Mouse (Mus musculus) liver, adult (tissue): ENCODE measurements around the gene Htra3.

Experiments used
- GATA4 ChIP-seq: IDR thresholded peaks from 2 replicates; pipeline ENCODE4 v1.6.1; 2014; ENCODE audit warnings: mild to moderate bottlenecking, low read length; ENCODE audit not compliant: insufficient replicate concordance

The Htra3 gene

DNA sequence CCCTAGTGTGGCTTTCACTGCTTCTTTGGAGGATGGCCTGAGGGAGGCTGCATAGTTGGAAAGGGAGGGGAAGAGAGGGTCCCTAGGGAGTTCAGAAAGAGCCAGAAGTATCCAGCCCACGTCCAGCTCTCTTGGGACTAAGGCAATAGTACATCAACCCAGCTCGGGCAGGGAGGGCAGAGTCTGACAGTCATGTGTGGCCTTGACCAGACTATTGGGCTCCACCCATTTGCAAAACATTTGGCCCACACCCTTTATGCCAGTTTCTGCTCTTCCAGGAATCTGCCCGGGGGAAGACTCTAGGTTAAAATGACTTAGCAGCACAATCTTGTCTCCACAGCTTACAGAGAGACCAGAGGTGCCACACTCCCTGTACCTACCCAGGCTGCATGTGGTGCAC is 30.9 kb upstream of the Htra3 start:
- no peak for TF ChIP-seq GATA4

DNA sequence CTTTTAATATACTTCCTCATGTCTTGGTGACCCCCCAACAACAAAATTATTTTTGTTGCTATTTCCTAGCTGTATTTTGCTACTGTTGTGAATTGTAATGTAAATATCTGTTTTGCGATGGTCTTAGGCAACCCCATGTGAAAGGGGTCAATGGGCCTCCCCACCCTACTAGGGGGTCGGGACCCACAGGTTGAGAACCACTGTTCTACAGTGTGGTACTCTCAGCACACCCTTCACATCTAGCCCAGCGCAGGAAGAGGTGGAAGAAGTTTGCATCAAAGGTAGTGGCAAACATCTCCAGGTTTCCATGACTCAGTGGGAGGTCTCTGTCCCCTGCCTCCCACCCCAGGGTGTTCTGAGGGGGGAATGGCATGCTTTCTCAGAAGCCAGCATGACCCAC is 25.8 kb upstream of the Htra3 start:
- TF ChIP-seq GATA4 = no peak

DNA sequence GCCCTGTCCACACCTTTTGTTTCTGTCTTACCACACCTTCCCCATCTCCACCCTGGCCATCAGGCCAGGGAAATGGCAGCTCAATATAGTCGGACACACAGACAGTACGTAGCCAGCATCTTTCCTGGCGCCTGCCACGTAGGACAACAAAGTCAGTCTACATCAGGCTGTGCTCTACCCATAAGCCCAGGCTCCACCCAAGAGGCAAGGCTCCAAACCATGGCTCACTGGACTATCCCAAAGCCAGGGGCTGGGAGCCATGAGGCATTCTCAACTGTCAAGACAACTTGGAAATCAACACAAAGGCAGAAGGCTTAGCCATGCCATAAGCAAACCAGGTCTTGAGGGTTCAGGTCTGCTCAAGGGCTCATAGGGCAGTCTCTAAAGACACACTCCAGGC is 24.2 kb upstream of the Htra3 start:
- TF ChIP-seq GATA4 = no peak

DNA sequence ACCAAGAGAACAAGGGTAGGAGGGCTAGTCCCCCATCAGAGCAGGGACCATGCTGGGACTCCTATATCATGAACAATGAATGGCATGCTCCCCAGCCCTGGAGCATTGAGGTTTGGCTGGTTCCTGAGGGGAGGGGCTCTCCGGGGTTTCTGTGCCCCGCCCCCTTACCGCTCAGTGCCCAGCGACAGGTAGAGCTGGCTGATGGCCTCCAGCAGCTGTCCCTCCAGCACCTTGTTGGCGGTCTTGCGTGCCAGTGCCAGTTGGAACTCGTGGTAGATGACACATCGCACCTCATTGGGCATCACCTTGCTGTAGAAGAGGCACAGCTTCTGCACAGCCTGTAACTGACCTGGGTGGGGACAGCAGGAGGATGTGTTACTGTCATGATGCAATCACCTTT is 23.6 kb upstream of the Htra3 start:
- TF ChIP-seq GATA4 = no peak

DNA sequence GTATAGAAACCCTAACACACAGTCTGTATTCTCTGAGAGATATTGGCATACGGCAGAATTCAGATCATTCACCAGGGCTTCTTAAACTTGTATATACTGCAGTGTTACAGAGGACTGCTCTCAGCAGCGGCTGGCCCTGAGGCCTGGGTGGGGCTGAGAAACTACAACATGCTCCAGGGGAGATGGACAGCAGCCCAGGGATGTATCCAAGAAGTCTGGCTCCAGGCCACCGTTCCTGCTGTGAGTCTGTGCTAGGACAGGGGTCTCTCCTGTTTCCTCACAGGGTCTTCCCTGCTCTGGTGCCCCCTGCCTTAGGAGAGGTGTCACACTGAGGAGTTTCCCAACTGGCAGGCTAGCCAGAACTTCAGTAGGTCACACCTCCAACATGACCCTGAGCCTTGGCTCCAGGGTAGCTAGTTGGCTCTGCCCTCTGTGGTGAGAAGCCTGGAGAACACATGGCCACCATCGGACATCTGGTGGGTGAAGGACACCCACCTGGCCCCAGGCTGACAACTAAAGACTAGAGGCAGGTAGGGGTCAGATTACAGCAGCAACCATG is 23.1 kb upstream of the Htra3 start:
- no peak for TF ChIP-seq GATA4

DNA sequence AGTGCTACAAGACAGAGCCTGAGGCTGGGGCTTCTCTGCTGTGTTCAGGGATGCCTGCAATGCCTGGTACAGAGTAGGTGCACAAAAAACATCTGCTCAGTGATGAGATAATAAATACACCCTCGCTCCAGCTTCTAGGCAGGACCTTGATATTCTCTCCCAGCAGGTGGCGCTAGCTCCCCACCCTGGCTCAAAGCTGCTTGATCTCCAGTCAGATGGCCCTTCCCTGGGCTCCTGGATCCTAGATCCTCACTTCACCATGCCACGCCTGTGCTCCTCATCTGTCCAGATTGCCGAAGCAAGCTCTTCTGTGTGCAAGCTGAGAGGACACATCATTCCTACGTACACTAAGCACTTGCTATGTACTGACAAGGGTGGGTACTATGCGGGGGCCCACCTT is 21.5 kb upstream of the Htra3 start:
- TF ChIP-seq GATA4 = no peak

DNA sequence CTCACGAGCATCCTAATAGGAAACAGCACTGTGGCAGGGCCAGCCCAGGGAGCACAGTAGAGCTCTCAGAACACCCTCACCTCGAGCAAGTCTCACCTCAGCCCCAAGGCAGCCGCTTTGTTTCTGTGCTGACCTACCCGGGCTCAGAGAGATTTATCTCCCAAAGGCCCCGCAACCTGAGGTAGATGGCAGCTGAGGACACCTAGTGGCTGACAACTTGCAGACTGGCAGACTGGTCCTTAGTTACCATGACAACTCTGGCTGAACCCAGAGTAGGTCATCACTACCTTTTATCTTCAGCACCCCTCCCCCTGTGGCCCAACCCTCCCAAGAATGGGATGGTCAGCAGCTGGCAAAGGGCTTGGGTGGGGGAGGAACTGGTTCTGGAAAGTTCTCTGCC is 16.2 kb upstream of the Htra3 start:
- TF ChIP-seq GATA4 = no peak

DNA sequence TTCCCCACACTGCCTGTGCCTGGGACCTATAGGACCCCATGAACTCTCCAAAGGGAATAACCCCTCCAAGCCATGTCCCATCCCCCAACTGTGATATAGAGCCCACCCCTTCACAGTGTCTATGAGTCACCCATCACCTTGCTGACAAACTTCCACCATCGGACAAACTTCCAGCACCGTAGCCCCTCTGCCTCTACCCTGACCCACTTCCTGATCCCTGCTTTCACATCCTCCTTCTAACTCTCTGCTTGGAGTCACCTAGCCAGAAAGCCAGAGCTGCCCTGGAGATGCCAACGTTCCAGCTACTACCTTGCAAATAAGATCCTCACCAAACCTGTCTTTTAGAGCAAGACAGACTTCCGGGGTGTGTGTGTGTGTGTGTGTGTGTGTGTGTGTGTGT is 14.1 kb upstream of the Htra3 start:
- no peak for TF ChIP-seq GATA4

DNA sequence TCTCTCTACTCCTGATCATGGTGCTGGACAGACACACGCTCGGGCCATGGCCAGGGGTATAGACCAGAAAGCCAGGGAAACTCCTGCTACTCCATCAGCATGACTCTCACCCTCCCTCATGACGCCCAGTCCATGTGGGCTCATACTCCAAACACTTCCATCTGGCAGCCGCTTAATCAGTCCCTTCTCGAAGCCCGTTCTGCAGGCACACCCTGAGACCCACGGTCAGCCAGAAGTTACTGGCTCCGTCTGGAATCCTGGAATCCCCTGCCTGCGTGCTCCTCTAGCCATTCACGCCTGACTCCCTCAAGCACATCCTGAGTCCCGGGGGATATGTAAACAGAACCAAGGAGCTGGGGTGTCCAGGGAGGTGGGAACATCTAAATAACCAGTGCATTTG is 11.7 kb upstream of the Htra3 start:
- TF ChIP-seq GATA4 = no peak

DNA sequence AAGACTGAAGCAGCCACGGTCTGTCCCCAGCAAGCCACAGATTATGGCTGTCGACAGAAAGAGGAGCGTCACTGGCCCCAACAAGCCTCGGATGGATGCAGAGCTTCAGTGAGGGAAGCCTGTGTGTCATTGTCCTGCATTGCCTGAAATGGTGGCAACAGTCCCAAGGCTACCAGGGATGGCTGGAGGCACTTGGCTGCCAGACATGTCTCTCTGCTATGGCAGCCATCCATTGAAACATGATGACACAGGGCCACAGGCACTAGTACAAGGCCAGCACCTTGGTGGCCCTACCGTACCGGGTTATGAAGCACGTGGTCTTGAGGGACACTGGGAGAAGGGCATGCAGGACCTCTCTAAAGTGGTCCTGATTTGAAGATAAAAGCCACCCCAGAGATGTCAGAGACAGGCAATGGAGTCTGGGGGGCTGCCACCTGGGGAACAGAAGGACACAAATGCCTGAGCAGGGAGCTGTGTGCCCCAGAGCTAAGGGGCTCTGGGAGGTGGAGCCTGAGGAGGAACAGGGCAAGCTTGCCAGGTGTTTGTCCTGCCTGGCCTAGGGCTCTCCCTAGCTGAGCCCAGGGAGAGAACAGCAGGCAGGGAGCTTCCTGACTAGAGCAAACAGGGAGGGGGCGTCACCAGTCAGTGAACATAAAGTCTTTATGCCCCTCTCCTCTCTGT is 11.0 kb upstream of the Htra3 start:
- TF ChIP-seq GATA4 = no peak

DNA sequence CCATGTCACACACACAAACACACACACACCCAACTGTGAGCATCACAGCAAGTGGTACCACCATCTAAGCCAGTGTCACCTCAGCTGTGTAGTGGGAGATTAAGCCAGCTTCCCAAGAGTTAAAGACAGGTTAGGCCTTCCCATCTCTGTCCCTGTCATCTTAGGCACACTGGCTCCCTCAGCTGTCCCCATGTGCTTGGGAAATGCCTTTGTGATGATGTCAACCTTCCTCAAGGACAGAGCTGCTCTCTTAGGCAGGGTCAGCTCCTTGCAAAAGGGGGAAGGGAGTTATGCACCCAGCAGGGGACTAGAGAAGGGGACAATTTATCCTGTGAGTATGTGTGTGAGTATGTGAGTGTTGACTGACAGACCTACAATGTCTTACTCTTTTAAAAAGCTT is 9.8 kb upstream of the Htra3 start:
- no peak for TF ChIP-seq GATA4

DNA sequence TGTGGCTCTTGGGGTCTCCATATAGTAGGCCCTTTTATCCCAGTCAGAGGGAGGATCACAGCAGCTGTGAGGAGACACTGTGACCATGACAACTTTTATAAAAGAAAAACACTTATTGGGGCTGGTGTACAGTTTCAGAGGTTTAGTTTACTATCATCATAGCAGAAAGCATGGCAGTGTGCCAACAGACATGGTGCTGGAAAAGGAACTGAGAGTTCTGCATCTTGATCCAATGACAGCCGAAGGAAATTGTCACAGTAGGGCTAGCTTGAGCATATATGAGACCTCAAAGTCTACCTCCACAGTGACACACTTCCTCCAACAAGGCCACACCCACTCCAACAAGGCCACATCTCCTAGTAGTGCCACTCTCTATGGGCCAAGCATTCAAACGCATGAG is 9.3 kb upstream of the Htra3 start:
- no peak for TF ChIP-seq GATA4

DNA sequence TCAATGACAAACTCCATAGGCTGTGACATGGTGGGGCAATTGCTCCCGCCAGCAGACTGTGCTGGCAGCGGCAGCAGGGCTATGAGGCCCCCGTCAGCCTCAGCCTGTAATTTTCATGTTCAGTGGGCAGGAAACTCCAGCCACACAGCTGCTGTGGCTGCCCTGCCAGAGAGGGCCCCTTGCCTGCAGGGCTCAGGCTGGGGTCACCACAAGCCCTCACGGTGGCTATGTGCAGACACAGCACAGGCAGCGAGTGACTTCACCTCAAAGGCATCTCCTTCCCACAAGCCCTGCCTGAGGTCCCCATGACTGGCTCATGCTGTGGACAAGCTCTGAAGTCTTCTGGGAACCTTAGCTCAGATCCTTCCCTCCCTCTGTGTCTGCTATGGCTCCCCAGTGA is 7.5 kb upstream of the Htra3 start:
- TF ChIP-seq GATA4 = no peak

DNA sequence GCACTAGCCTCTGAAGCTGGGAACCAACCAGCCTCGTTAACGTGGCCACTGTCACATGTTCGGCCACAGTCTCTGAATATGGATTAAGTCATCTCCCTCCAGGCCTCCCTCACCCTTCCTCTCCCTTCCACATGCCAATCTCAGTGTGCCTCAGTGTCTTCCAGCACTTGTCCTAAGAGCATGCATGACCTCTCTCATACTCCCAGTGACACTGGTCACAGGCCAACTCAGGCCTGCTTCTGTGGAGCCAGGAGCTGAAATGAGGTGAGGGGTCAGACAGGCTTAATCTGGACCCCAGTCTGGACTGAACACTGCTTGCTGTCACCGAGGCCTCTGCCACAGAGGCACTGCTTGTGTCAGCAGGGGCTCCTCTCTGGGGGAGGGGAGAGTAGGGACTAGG is 6.8 kb upstream of the Htra3 start:
- TF ChIP-seq GATA4 = no peak

DNA sequence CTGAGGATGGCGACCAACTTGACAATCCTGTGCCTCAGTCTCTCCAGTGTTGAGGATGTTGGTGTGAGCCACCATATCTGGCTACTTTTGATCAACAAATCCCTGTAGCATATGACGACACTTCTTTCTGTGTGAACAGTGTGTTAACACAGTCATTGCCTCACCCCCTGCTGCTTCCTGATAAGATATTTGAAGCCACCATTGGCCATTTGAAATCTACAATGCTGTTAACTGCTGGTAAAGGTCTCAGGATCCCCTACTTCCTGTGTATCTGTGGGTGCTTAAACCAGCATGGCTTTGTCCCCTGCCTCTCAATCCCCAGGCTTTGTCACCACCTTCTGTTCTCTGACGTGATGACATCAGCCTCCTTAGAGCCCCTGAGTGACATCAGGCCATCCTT is 5.5 kb upstream of the Htra3 start:
- TF ChIP-seq GATA4 = no peak

DNA sequence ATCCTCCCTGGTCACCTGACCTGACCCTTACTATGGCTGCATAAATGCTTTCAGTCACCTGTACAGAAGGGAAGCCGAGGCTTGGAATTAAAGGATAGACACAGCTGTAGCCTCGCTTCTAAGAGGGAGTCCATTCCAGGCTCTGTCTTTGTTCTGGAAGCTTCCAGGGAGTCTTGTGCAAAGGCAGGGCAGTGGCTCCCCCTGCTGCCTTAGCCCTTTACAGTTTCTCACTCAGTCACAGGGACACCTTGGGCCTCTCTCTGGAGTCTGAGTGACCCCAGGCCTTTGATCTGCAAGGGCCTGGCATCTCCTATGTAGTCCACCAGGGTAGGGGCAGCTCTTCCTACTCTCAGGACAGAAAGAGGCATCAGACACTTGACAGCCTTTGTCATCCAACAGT is 1.4 kb upstream of the Htra3 start:
- TF ChIP-seq GATA4 = no peak

DNA sequence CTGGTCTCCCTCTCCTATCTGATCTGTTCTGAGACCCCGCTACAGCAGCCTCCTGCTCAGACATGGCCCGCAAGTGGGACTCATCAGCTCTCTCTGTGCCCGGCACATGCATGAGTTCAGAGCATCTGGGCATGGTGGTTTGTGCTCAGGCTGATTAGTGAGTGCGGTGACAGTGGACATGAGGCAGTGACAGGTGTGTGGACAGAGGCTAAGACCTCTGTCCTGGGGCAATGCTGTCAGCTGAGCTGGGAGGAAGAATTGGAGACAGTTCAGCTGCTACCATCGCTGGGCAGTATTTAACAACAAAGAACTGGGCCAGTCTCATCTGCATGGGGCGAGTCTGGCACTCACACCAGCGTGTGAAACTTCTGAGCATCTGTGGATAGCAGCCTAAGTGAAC is 2.6 kb downstream of the Htra3 start:
- no peak for TF ChIP-seq GATA4
